Mouse (Mus musculus): ENCODE measurements around the gene Cacna2d2. TPM values are rescaled to one million over a fixed set of nuclear protein-coding genes. Genes with fewer than 3 reads are reported as not detected.

Gene Cacna2d2
- total and polyA plus RNA-seq, 2 experiments, result not detected

DNA sequence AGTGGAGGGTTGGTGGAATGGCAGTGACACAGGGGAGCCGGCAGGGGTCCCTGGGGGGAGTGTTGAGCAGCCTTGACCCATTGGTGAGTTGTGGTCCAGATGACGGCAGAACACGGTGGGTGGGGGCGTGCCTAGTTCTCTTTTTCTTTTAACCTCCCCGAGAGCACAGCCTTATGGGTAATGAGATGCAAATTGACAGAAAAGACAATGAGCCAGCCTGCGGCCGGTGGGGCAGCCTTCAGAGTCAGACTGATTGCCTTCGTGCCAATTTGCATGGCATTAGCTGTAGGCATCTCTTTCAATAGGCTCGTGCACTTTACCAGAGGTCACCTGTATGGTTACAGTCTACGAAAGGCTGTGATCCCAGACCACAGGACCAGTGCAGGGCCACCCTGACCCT, 86.7 kb downstream of the Cacna2d2 start:
- no peak overlapping the region for H3K27ac ChIP-seq (replicated peaks; ENCODE audit: insufficient read depth, low read depth, low read length)
- TF ChIP-seq POLR2A (IDR thresholded peaks at IDR 0.05; ENCODE audit: extremely low read depth, insufficient read depth, low read length), result no peak
- no peak for TF ChIP-seq CTCF (IDR thresholded peaks at IDR 0.05; ENCODE audit: low read depth, low read length)
- no peaks in the 10 kb centered on the region for H3K27me3 ChIP-seq (ENCODE audit: control insufficient read depth, insufficient read depth, low read length)
- no peaks in the 10 kb centered on the region for H3K79me2 ChIP-seq (ENCODE audit: control insufficient read depth, insufficient read depth, low read length)
- no peak for DNase-seq (ENCODE audit: extremely low read depth, low read depth, low spot score)
- WGBS, result 75% methylated on average over 10 of the region's 10 CpGs
- H3K4me1 ChIP-seq (ENCODE audit: control insufficient read depth, insufficient read depth, low read length), result no peaks in the 10 kb centered on the region
- H3K36me3 ChIP-seq (ENCODE audit: control insufficient read depth, insufficient read depth, low read length), result no peaks in the 10 kb centered on the region
- no peak overlapping the region for H3K9ac ChIP-seq (ENCODE audit: low read depth, low read length)
- no peak overlapping the region for H3K4me3 ChIP-seq (ENCODE audit: insufficient read depth, low read depth, low read length)

DNA sequence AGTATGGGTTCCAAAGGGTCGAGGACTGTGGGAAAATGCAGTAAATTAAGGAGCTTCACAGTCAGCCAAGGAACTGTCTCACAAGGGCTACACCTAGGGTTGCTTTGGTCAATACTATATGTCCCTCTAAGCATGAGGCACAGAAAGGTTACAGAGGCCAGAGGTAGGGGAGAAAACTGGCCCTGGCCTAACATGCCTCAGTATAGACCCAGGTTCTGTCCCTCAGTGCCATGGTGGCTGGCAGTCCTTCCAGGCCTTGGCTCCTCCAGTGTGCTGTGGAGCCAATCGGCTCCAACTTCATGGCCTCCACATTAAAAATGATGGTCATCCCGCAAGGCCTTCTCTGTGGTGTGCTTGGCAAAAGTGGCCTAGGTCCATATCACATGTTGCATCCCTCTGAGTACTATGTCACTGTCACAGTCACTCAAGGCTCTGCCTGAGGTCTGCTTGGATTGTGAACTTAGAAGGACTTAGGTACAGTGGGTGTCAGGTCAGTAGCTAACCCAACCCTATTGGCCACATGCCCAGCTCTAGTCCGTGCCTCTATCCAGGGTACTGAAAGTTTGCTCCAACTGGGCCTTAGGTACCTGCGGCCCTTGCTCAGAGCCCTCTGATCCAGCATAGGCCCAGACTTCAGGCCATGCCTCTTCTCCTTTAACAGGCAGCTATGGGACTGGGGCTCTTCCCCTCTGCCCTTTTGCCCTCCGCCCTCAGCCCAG, 87.3 kb downstream of the Cacna2d2 start:
- peak; percentile 28 for DNase-seq (ENCODE audit: extremely low read depth, low read depth, low spot score)
- H3K36me3 ChIP-seq (ENCODE audit: control insufficient read depth, insufficient read depth, low read length), result no peaks in the 10 kb centered on the region
- no peaks in the 10 kb centered on the region for H3K27me3 ChIP-seq (ENCODE audit: control insufficient read depth, insufficient read depth, low read length)
- TF ChIP-seq POLR2A (IDR thresholded peaks at IDR 0.05; ENCODE audit: extremely low read depth, insufficient read depth, low read length) (no peak), CTCF (IDR thresholded peaks at IDR 0.05; ENCODE audit: low read depth, low read length) (no peak)
- no peaks in the 10 kb centered on the region for H3K79me2 ChIP-seq (ENCODE audit: control insufficient read depth, insufficient read depth, low read length)
- WGBS, result 57% methylated on average over 6 of the region's 6 CpGs
- no peak overlapping the region for H3K9ac ChIP-seq (ENCODE audit: low read depth, low read length)
- H3K27ac ChIP-seq (replicated peaks; ENCODE audit: insufficient read depth, low read depth, low read length), result no peak overlapping the region
- H3K4me3 ChIP-seq (ENCODE audit: insufficient read depth, low read depth, low read length), result no peak overlapping the region
- no peaks in the 10 kb centered on the region for H3K4me1 ChIP-seq (ENCODE audit: control insufficient read depth, insufficient read depth, low read length)

DNA sequence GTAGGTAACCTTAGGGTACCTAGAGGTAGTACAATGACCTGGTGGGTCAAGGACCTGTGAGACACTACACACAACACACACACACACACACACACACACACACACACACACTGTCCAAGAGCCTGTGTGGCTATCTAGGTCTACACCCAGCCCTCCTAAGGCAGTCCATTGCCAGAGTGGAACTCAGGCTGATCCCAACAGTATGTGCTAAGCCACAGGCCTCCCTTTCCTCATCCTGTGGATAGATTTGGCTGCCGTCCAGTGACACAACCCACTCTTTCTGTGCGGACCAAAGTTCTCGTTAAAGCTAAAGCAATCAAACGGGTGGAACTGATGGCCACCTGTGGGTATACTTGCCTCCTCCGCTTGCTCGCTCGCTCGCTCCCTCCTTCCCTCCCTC, 90.7 kb downstream of the Cacna2d2 start:
- no peaks in the 10 kb centered on the region for H3K27me3 ChIP-seq (ENCODE audit: control insufficient read depth, insufficient read depth, low read length)
- TF ChIP-seq POLR2A (IDR thresholded peaks at IDR 0.05; ENCODE audit: extremely low read depth, insufficient read depth, low read length) (no peak), CTCF (IDR thresholded peaks at IDR 0.05; ENCODE audit: low read depth, low read length) (no peak)
- no peak overlapping the region for H3K9ac ChIP-seq (ENCODE audit: low read depth, low read length)
- no peaks in the 10 kb centered on the region for H3K4me1 ChIP-seq (ENCODE audit: control insufficient read depth, insufficient read depth, low read length)
- no peaks in the 10 kb centered on the region for H3K36me3 ChIP-seq (ENCODE audit: control insufficient read depth, insufficient read depth, low read length)
- no peaks in the 10 kb centered on the region for H3K79me2 ChIP-seq (ENCODE audit: control insufficient read depth, insufficient read depth, low read length)
- DNase-seq (ENCODE audit: extremely low read depth, low read depth, low spot score), result peak; percentile 4
- H3K4me3 ChIP-seq (ENCODE audit: insufficient read depth, low read depth, low read length), result no peak overlapping the region
- H3K27ac ChIP-seq (replicated peaks; ENCODE audit: insufficient read depth, low read depth, low read length), result no peak overlapping the region
- WGBS, result 34% methylated on average over 8 of the region's 8 CpGs

DNA sequence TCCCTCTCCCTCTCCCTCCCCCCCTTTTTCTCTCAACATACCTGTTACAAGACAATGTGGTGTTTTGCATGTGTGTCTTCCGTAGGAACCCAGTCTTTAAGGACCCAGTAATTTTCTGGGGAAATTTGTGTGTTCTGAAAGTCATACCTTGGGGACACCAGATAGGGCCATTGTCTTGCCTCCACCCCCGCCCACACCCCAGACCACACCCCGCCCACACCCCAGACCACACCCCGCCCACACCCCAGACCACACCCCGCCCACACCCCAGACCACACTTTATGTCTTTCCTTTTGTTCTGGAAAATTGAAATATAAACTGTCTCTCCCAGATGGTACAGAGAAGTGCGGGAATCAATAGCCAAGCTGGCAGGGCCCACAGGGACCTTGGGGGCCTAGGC, 91.2 kb downstream of the Cacna2d2 start:
- Histone ChIP-seq H3K27ac (replicated peaks; ENCODE audit: insufficient read depth, low read depth, low read length) (no peak overlapping the region), H3K9ac (ENCODE audit: low read depth, low read length) (no peak overlapping the region), H3K36me3 (ENCODE audit: control insufficient read depth, insufficient read depth, low read length) (no peaks in the 10 kb centered on the region), H3K79me2 (ENCODE audit: control insufficient read depth, insufficient read depth, low read length) (no peaks in the 10 kb centered on the region), H3K4me3 (ENCODE audit: insufficient read depth, low read depth, low read length) (no peak overlapping the region), H3K27me3 (ENCODE audit: control insufficient read depth, insufficient read depth, low read length) (no peaks in the 10 kb centered on the region), H3K4me1 (ENCODE audit: control insufficient read depth, insufficient read depth, low read length) (no peaks in the 10 kb centered on the region)
- TF ChIP-seq CTCF (IDR thresholded peaks at IDR 0.05; ENCODE audit: low read depth, low read length) (no peak), POLR2A (IDR thresholded peaks at IDR 0.05; ENCODE audit: extremely low read depth, insufficient read depth, low read length) (no peak)
- no peak for DNase-seq (ENCODE audit: extremely low read depth, low read depth, low spot score)
- WGBS, result 67% methylated on average over 6 of the region's 6 CpGs

DNA sequence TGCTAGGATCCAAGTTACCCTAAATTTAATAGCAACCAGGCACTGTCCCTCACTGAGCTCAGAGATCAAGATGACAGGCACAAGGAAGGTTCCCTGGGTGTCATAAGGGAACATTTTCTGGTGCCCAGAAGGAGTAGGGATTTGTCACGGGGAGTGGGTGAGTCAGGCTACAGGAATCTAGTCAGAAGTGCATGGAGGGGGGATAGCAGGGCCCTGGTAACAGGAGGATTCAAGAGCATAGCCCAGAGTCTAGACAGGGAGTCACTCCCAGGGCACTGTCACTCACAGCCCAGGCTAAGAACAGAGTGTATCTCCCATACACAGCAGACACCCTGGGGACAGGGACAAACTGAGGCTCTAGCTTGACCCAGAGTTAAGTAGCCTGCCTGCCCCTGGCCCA, 94.1 kb downstream of the Cacna2d2 start:
- Histone ChIP-seq H3K4me1 (ENCODE audit: control insufficient read depth, insufficient read depth, low read length) (no peaks in the 10 kb centered on the region), H3K4me3 (ENCODE audit: insufficient read depth, low read depth, low read length) (no peak overlapping the region), H3K36me3 (ENCODE audit: control insufficient read depth, insufficient read depth, low read length) (no peaks in the 10 kb centered on the region), H3K9ac (ENCODE audit: low read depth, low read length) (no peak overlapping the region), H3K79me2 (ENCODE audit: control insufficient read depth, insufficient read depth, low read length) (no peaks in the 10 kb centered on the region), H3K27me3 (ENCODE audit: control insufficient read depth, insufficient read depth, low read length) (no peaks in the 10 kb centered on the region), H3K27ac (replicated peaks; ENCODE audit: insufficient read depth, low read depth, low read length) (no peak overlapping the region)
- 62% methylated on average over 1 of the region's 1 CpGs for WGBS
- DNase-seq (ENCODE audit: extremely low read depth, low read depth, low spot score), result no peak
- TF ChIP-seq CTCF (IDR thresholded peaks at IDR 0.05; ENCODE audit: low read depth, low read length) (no peak), POLR2A (IDR thresholded peaks at IDR 0.05; ENCODE audit: extremely low read depth, insufficient read depth, low read length) (no peak)

DNA sequence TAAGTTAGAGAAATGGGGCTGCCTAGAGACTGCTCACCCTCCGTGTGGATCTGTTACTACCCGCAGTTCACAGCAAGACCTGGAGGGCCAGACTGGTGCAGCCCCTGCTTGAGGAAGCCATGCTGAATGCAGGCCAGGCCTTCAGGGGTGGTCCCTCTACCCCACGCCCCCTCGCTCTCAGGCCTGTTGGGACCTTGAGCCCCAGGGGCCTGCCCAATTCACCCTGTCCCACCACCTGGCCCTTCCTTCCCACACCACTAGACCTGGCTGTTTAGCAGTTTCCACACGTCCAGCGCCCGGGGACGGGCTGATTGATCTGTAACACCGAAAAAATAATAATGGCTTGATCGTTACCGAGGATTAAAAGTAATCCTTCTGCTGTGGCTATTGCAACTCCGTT, 94.8 kb downstream of the Cacna2d2 start:
- Histone ChIP-seq H3K36me3 (ENCODE audit: control insufficient read depth, insufficient read depth, low read length) (no peaks in the 10 kb centered on the region), H3K9ac (ENCODE audit: low read depth, low read length) (no peak overlapping the region), H3K4me1 (ENCODE audit: control insufficient read depth, insufficient read depth, low read length) (no peaks in the 10 kb centered on the region)

More for the DNA sequence above, 94.8 kb downstream of the Cacna2d2 start:
- WGBS, result 86% methylated on average over 12 of the region's 12 CpGs
- no peak for TF ChIP-seq POLR2A (IDR thresholded peaks at IDR 0.05; ENCODE audit: extremely low read depth, insufficient read depth, low read length)
- no peak for TF ChIP-seq CTCF (IDR thresholded peaks at IDR 0.05; ENCODE audit: low read depth, low read length)
- Histone ChIP-seq H3K4me3 (ENCODE audit: insufficient read depth, low read depth, low read length) (no peak overlapping the region), H3K79me2 (ENCODE audit: control insufficient read depth, insufficient read depth, low read length) (no peaks in the 10 kb centered on the region), H3K27me3 (ENCODE audit: control insufficient read depth, insufficient read depth, low read length) (no peaks in the 10 kb centered on the region), H3K27ac (replicated peaks; ENCODE audit: insufficient read depth, low read depth, low read length) (no peak overlapping the region)
- no peak for DNase-seq (ENCODE audit: extremely low read depth, low read depth, low spot score)
